Mouse (Mus musculus) G1E (cell line): ENCODE data around the gene Sgms2. TPM values are rescaled to one million over a fixed set of nuclear protein-coding genes. Genes with fewer than 3 reads are reported as not detected.
A peak's percentile ranks its signal among the peaks of the same experiment; 100 is the strongest.

ENCODE experiments used
- ATAC-seq: 2 replicates; pipeline ENCODE4 v1.8.0; 2016; ENCODE audit warnings: mild to moderate bottlenecking; ENCODE audit not compliant: insufficient number of reproducible peaks, poor library complexity, low FRiP score, severe bottlenecking; ENCODE audit errors: extremely low read depth
- DNase-seq: peaks from one replicate; pipeline ENCODE4 v3.0.0; 2012; ENCODE audit warnings: low spot score
- H3K27me3 ChIP-seq: 2 replicates; pipeline ENCODE4 v1.6.1; 2012; ENCODE audit warnings: mild to moderate bottlenecking, low read length, inconsistent platforms; ENCODE audit not compliant: insufficient read depth
- H3K36me3 ChIP-seq: replicated peaks from 2 replicates; pipeline ENCODE3; 2012; ENCODE audit warnings: mild to moderate bottlenecking, inconsistent platforms
- H3K4me1 ChIP-seq: 2 replicates; pipeline ENCODE4 v1.6.1; 2012; ENCODE audit warnings: low read depth, low read length, inconsistent platforms, mixed read lengths; ENCODE audit not compliant: insufficient read depth
- H3K4me3 ChIP-seq: 2 replicates; pipeline ENCODE4 v1.5.1; 2012; ENCODE audit warnings: low read depth, mild to moderate bottlenecking, inconsistent platforms, low read length, moderate library complexity, mixed read lengths
- H3K9me3 ChIP-seq: replicated peaks from 2 replicates; pipeline ENCODE4 v1.6.1; 2012; ENCODE audit warnings: inconsistent platforms
- CTCF ChIP-seq: IDR thresholded peaks from 2 replicates; pipeline ENCODE4 v1.5.1; 2012; ENCODE audit warnings: low read depth, low read length, inconsistent platforms, mixed read lengths
- GATA1 ChIP-seq: IDR thresholded peaks from 2 replicates; pipeline ENCODE4 v1.6.1; 2012; ENCODE audit warnings: borderline replicate concordance, low read length, inconsistent platforms, mixed read lengths
- GATA2 ChIP-seq: IDR thresholded peaks from 2 replicates; pipeline ENCODE4 v1.6.1; 2012; ENCODE audit warnings: low read depth, low read length, inconsistent platforms, borderline replicate concordance
- POLR2AphosphoS5 ChIP-seq: IDR thresholded peaks from 2 replicates; pipeline ENCODE4 v1.6.1; 2012; ENCODE audit warnings: low read depth, low read length, inconsistent platforms; ENCODE audit not compliant: insufficient replicate concordance
- TAL1 ChIP-seq: conservative IDR thresholded peaks from 2 replicates; pipeline ENCODE4 v1.6.1; 2012; ENCODE audit warnings: low read depth, low read length, inconsistent platforms, mixed read lengths
- polyA plus RNA-seq: library from polyadenylated mRNA; stranded (reverse); fragments of >175 nt; gene quantifications from 2 replicates; pipeline ENCODE4 v1.2.3, GENCODE M21; 2012
- total RNA-seq, 2 experiments: library from RNA; stranded (forward) in 1 of 2; stranded (reverse) in 1 of 2; fragments of 200-1000 nt in 1 of 2; fragments of >200 nt in 1 of 2; fragmentation: Nextera tagmentation in 1 of 2; gene quantifications; 2 replicates each; pipeline ENCODE4 v1.2.3; 2014 to 2017

Gene Sgms2
- total and polyA plus RNA-seq, 3 experiments: 0.11 TPM; not detected in 2

GRCm38 (mm10) chr3:131357643-131358042, 133.6 kb downstream of the Sgms2 start:
- Histone ChIP-seq H3K4me3 (no peak overlapping the region), H3K36me3 (no peaks in the 10 kb centered on the region), H3K27me3 (no peaks in the 10 kb centered on the region), H3K9me3 (peaks cover 22% of the 10 kb centered on the region), H3K4me1 (no peaks in the 10 kb centered on the region)
- TF ChIP-seq CTCF (no peak), TAL1 (no peak), POLR2AphosphoS5 (no peak), GATA1 (no peak), GATA2 (no peak)
- no peak for ATAC-seq
- DNase-seq: no peak

- ATAC-seq: no peak
- no peak for TF ChIP-seq TAL1
- no peak for TF ChIP-seq POLR2AphosphoS5
- TF ChIP-seq CTCF: no peak
- no peak for TF ChIP-seq GATA2
- no peak for TF ChIP-seq GATA1
- DNase-seq: no peak
- H3K4me1 ChIP-seq: no peaks in the 10 kb centered on the region
- no peaks in the 10 kb centered on the region for H3K36me3 ChIP-seq
- H3K27me3 ChIP-seq: no peaks in the 10 kb centered on the region
- H3K4me3 ChIP-seq: no peak overlapping the region
- peaks cover 28% of the 10 kb centered on the region for H3K9me3 ChIP-seq
Observed at GRCm38 (mm10) chr3:131356026-131356425, 135.2 kb downstream of the Sgms2 start.

- Histone ChIP-seq H3K9me3 (peaks cover 35% of the 10 kb centered on the region), H3K27me3 (no peaks in the 10 kb centered on the region), H3K36me3 (no peaks in the 10 kb centered on the region), H3K4me3 (no peak overlapping the region), H3K4me1 (no peaks in the 10 kb centered on the region)
- ATAC-seq: no peak
- TF ChIP-seq CTCF (no peak), GATA1 (no peak), GATA2 (no peak), POLR2AphosphoS5 (no peak), TAL1 (no peak)
- DNase-seq: no peak
Observed at GRCm38 (mm10) chr3:131350539-131350938, 140.7 kb downstream of the Sgms2 start.

- peaks cover 40% of the 10 kb centered on the region for H3K9me3 ChIP-seq
- TF ChIP-seq GATA2 (no peak), GATA1 (no peak), TAL1 (no peak), POLR2AphosphoS5 (no peak), CTCF (no peak)
- H3K4me3 ChIP-seq: no peak overlapping the region
- no peaks in the 10 kb centered on the region for H3K36me3 ChIP-seq
- no peak for DNase-seq
- no peaks in the 10 kb centered on the region for H3K4me1 ChIP-seq
- no peaks in the 10 kb centered on the region for H3K27me3 ChIP-seq
- no peak for ATAC-seq
Observed at GRCm38 (mm10) chr3:131349013-131349412, 142.2 kb downstream of the Sgms2 start.

GRCm38 (mm10) chr3:131348579-131348950, 142.6 kb downstream of the Sgms2 start:
- ATAC-seq: no peak
- H3K36me3 ChIP-seq: no peaks in the 10 kb centered on the region
- no peaks in the 10 kb centered on the region for H3K27me3 ChIP-seq
- no peak overlapping the region for H3K4me3 ChIP-seq
- no peak for TF ChIP-seq POLR2AphosphoS5
- no peak for TF ChIP-seq GATA2
- H3K9me3 ChIP-seq: peaks cover 42% of the 10 kb centered on the region
- no peaks in the 10 kb centered on the region for H3K4me1 ChIP-seq
- DNase-seq: no peak

- no peak overlapping the region for H3K4me3 ChIP-seq
- ATAC-seq (no peak), DNase-seq (no peak)
Observed at GRCm38 (mm10) chr3:131347831-131348578, 143.2 kb downstream of the Sgms2 start.

GRCm38 (mm10) chr3:131345903-131346302, 145.3 kb downstream of the Sgms2 start:
- no peaks in the 10 kb centered on the region for H3K27me3 ChIP-seq
- TF ChIP-seq GATA1 (no peak), TAL1 (no peak), POLR2AphosphoS5 (no peak), CTCF (no peak), GATA2 (no peak)
- DNase-seq (no peak), ATAC-seq (no peak)
- no peaks in the 10 kb centered on the region for H3K4me1 ChIP-seq
- H3K36me3 ChIP-seq: no peaks in the 10 kb centered on the region
- H3K9me3 ChIP-seq: peaks cover 41% of the 10 kb centered on the region
- no peak overlapping the region for H3K4me3 ChIP-seq

More at GRCm38 (mm10) chr3:131347831-131348578, 143.2 kb downstream of the Sgms2 start:
- TF ChIP-seq CTCF (peak; percentile 40), GATA1 (no peak)
- Histone ChIP-seq H3K9me3 (peaks cover 39% of the 10 kb centered on the region), H3K4me1 (no peaks in the 10 kb centered on the region), H3K27me3 (no peaks in the 10 kb centered on the region), H3K36me3 (no peaks in the 10 kb centered on the region)
